Mouse (Mus musculus) cerebellum, adult 9-10 months (tissue): Measurements from ENCODE around the gene Gm4969.
A peak's percentile ranks its signal among the peaks of the same experiment; 100 is the strongest.
"Not testable (repeated sequence)": the region's sequence is repeated elsewhere in the genome, so short reads cannot be mapped to it uniquely, and the experiment has no call there.

Source experiments
- DNase-seq: peaks from one replicate; pipeline ENCODE4 v3.0.0; 2022

Gene Gm4969

DNA sequence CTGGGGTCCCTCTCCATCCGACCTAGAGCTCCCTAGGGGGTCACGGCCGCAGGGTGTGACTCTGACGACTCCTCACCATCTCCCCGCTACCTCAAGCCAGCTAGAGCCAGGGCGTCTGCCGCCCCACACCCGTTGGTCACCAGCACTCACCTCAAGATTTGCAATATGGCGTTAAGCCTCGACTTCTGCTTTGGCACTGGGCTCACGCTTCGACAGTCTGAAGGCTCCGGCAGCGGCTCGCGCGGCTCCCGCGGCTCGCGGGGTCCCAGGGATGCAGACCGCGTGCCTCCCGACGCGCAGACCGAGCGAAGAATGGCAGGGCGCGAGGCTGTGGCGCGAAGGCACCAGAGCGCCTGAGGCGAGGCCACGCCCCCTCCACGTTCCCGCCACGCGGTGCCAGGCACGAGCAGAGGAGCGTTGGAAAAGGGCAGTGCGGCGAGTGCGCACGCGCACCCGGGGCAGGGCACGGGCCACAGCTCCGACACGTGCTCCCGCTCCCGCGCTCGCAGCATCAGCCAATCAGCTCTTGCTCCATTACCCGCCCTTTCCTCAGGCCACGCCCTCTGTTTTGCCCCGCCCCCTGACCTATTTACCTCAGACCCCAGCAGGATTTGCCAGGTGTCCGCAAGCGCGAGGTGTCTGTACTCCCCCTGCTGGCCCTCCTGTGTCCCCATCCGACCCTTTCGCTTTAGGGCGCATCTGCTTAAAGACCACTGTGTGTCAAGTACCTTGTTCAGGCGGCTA is at the start of gene Gm4969:
Gm4969 (minus strand) TSS at position 341 of the 744 bp plus-strand sequence.
- DNase-seq, result peak; percentile 85

- no peak for DNase-seq
Measured at GRCm38 (mm10) chr7:19166990-19167389, 48.8 kb upstream of the Gm4969 start.

DNA sequence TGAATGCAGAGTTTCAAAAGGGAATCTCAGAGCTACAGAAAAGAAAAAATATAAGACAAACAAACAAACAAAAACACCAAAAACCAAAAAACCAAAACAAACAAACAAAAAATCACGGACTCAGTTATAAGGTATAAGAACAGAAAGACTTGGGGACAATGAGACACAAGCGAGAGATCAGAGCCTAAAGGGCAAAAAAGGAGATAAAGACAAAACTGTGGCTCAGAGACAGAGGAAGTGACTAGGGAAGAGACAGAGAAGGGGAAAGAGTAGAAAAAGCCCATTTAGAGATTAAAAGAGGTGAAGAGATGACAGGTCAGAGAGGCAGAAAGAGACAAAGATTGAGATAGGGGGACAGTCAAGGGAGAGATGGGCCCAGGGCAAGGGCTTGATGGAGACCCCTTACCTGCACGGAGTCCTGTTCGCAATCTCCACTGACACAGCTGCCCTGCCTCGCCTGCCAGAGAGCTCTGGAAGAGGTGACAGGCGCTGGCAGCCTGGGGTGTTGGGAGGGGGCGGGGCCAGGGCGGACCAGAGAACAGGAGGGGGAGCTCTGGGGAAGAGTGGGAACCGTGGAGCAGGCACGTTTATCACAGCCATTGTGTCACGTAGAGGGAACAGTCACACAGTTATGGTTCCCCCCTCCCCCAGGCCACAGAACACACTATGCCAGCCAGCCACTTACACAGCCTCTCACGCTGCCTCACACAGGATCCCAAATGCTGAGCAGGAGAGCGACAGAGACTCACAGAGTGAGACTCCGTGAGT is 47.7 kb upstream of the Gm4969 start, which contains the start of gene Gipr:
Gipr (minus strand) TSS at position 472 of the 768 bp plus-strand sequence.
- DNase-seq, result no peak

- no peak for DNase-seq
Measured at GRCm38 (mm10) chr7:19164978-19165377, 46.8 kb upstream of the Gm4969 start.

GRCm38 (mm10) chr7:19164189-19164588 is 46.0 kb upstream of the Gm4969 start:
- DNase-seq, result no peak

DNA sequence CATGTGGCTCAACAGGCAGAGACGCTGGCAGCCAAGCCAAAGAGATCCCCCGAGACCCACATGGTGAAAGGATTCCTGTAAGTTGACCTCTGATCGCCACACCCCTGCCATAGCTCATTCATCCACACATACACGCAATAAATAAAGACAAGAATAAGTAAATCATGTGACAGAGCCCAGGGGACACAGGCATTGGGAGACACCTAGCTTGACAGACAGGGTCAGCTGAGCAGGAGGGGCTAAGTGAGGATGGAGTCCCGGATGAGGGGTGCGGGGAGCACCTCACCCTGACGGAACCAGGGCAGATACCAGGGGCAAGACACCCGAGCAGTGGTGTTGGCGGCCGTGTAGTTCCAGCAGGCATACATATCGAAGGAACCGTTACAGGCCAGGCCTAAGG is 45.6 kb upstream of the Gm4969 start:
- no peak for DNase-seq

DNA sequence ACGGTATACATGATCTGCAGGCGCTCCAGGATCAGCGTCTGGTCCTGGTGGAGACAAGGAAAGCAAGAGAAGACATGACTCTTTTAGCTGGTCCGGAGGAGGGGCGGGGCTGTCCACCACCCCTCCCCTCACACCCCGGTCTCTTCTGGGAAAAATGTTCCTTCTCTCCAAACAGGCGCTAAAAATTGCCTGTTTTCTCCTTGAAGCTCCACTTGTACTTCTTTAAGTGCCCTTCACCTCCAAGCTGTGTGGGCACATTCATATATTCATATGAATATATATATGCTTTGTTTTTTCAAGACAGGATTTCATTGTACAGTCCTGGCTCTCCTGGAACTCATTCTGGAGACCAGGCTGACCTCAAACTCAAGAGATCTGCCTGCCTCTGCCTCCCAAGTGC is 44.8 kb upstream of the Gm4969 start:
- DNase-seq, result no peak

- DNase-seq, result no peak
Measured at GRCm38 (mm10) chr7:19160115-19160514, 41.9 kb upstream of the Gm4969 start.

- DNase-seq, result no peak
Measured at GRCm38 (mm10) chr7:19159411-19159810, 41.2 kb upstream of the Gm4969 start.

DNA sequence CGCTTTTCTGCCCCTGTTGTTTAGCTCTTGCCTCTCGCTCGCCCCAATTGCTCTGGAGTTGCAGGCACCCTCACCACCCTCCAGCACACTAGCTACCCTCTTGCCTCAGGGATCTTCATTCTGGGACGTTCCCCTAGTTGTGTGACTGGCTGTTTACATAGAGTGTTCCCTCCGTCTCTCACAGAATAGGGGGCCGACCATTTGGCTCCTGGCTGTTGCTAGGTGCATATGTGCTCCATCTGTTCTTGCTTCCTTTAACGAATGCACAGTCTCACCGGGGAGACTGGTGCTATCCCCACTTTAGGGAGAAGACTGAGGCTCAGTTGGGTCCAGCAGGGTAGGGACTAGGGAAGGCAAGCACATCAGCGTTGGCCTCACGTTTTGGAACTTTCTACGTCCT is 40.4 kb upstream of the Gm4969 start:
- DNase-seq, result no peak

GRCm38 (mm10) chr7:19157160-19157800 is 39.1 kb upstream of the Gm4969 start:
- peak; percentile 96 for DNase-seq

DNA sequence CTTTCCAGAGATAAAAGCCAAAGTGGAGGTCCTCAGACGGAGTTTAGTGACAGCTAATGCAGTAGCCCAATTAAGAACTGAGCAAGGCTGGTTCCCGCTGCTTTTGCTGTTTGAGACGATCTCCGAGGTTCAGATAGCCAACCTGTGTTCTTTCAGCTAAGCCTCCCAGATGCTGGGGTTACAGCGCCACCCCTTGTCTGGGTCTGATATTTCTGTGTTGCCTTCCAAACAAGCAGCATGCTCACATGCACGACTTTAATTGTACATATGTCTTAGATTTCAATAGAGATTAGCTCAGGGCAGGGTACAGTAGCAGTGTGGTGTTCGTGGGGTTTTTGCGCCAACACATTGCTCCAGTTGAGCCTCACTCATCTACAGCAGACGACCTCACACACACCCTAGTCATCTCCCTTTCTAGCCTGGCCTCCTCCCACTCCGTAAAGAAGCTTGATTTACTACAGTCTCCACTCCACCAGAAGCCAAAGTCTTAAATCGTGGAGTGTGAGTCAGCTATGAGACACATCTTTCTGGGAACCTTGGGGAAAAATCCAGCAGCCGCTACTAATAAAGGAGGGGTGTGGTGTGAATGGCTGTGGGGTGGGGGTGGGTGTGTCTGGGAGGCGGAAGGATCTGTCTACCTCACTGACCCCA is 37.8 kb upstream of the Gm4969 start:
- no peak for DNase-seq

- DNase-seq, result no peak
Measured at GRCm38 (mm10) chr7:19154796-19155195, 36.6 kb upstream of the Gm4969 start.

DNA sequence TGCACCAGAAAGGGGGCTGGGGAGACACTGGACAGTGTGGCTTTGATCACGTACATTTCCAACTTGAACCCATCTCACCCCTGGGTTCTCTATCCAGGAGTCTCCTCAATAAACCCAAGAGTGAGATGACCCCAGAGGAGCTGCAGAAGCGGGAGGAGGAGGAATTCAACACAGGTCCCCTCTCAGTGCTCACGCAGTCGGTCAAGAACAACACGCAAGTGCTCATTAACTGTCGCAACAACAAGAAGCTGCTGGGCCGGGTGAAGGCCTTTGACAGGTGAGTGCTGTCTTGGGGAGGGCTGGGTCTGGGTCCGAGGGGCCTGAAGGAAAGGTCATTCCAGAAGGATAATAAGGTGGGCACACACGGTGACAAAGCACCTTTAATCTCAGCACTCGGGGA is 33.0 kb upstream of the Gm4969 start:
- not testable (repeated sequence) for DNase-seq

DNA sequence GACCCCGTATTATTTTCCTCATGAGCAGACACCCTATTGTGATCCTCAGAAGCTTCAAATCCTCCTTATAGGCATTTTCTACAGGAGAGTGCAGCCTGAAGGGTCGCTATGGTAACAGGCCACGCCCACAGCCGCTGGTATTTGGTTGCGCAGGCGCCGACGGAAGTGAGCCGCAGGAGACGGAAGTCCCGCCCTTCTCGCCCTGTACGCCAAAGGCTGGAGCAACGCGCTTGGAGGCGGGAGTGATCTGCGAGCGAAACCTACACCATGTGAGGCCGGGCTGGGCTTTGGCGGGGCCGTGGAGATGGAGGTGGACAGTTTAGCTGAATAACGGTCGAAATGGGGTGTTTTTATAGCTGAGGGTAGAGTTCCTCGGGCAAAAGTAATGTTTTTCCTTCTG is 31.5 kb upstream of the Gm4969 start, which contains the start of gene Snrpd2:
Snrpd2 (plus strand) TSS at position 97 of the 400 bp plus-strand sequence.
- DNase-seq, result peak; percentile 96

- DNase-seq, result peak; percentile 98
Measured at GRCm38 (mm10) chr7:19148875-19149541, 30.8 kb upstream of the Gm4969 start, which contains the start of gene Qpctl. Qpctl (minus strand) TSS chr7:19149291.

- DNase-seq, result no peak
Measured at GRCm38 (mm10) chr7:19148180-19148874, 30.2 kb upstream of the Gm4969 start.

DNA sequence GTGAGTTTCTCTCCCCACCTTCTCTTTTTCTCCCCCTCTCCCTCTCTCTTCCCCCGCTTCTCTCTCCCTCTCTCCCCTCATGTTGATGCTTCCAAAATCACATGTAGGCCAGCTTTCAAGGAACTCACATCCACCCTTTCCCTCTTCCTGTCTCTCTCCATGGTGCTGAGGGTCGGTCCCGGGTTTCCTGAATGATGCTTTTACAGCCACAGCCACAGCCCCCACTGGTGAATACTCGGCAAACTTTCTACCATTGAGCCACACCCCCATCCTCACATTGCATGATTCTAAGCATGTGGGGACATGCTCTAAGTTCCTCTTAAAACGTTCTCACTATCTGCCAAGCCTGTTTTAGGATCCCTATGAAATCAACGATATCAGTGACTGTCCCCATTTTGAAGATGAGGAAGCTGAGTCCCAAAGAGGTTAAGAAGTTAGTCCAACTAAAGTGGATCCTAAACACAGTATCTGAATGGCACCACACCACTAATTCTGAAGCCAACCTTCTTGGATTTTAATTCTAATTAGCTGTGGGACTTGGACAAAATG is 29.4 kb upstream of the Gm4969 start:
- no peak for DNase-seq

DNA sequence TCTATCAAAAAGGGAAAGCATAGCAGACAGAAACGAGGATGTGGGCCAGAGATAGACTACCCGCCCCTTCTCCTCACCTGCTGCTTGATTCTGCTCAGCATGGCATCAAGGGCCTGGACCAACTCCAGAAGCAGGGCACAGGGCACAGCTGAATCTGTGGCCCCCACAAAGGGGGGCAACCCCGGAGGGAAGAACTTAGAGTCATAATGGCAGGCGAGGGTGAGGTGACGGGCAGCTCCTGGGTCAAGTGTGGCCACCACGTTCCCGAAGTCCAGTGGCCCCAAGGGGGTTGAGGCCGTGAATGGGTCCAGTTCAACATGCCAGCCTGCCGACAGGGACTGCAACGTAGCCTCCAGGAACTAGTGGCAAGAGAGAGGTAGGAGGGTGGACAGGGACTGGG is 28.6 kb upstream of the Gm4969 start:
- DNase-seq, result no peak

DNA sequence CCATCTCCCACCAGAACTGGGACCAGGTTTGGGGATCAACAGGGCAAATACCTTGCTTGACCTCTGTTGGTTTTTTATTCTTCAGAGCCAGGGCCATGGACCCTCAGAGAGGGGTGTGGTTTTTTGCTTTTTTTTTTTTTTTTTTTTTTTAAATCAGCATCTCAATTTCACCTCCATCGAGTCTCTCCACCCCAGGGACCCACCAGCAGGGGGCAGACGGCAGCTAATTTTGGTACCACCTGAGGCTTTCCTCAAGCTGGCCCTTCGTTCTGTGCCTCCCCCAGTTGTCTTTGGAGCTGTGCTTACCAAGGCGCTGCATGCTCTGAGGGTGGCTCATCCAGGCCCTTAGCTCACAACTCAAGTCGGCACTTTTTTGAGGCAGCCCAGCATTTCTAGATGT is 19.2 kb upstream of the Gm4969 start:
- DNase-seq, result no peak

GRCm38 (mm10) chr7:19136673-19137334 is 18.6 kb upstream of the Gm4969 start:
- DNase-seq, result no peak
